Mouse (Mus musculus) heart, embryonic 11.5 days (tissue): ENCODE measurements around the gene 1700024P04Rik. TPM values are rescaled to one million over a fixed set of nuclear protein-coding genes. Genes with fewer than 3 reads are reported as not detected.

Experiments used
- ATAC-seq: fragments of 200-750 bp; cut with Nextera tagmentation; replicated peaks from 2 replicates; pipeline ENCODE4 v1.8.0; 2017; ENCODE audit warnings: moderate library complexity; ENCODE audit not compliant: insufficient number of reproducible peaks, low FRiP score, low TSS enrichment
- H3K27ac ChIP-seq: fragments of 300-500 bp; sonication (generic); 2 replicates; pipeline ENCODE4 v1.5.1; 2014; ENCODE audit warnings: mild to moderate bottlenecking, low read depth, low read length
- H3K27me3 ChIP-seq: fragments of 300-500 bp; sonication (generic); 2 replicates; pipeline ENCODE4 v1.6.1; 2014; ENCODE audit warnings: mild to moderate bottlenecking, low read length, mixed read lengths; ENCODE audit not compliant: control insufficient read depth, insufficient read depth
- H3K36me3 ChIP-seq: fragments of 300-500 bp; sonication (generic); 2 replicates; pipeline ENCODE4 v1.6.1; 2014; ENCODE audit warnings: mild to moderate bottlenecking, low read length, moderate library complexity, mixed read lengths; ENCODE audit not compliant: control insufficient read depth, insufficient read depth
- H3K4me1 ChIP-seq: fragments of 300-500 bp; sonication (generic); 2 replicates; pipeline ENCODE4 v1.6.1; 2014; ENCODE audit warnings: low read length; ENCODE audit not compliant: control insufficient read depth, insufficient read depth
- H3K4me2 ChIP-seq: fragments of 300-500 bp; sonication (generic); 2 replicates; pipeline ENCODE4 v1.6.1; 2014; ENCODE audit warnings: mild to moderate bottlenecking, moderate library complexity
- H3K4me3 ChIP-seq: fragments of 300-500 bp; sonication (generic); 2 replicates; pipeline ENCODE4 v1.5.1; 2014; ENCODE audit warnings: low read depth, low read length
- H3K9ac ChIP-seq: fragments of 300-500 bp; sonication (generic); 2 replicates; pipeline ENCODE4 v1.6.1; 2014; ENCODE audit warnings: mild to moderate bottlenecking, low read depth, low read length, moderate library complexity
- H3K9me3 ChIP-seq: fragments of 300-500 bp; sonication (generic); replicated peaks from 2 replicates; pipeline ENCODE4 v1.6.1; 2016; ENCODE audit warnings: low read length; ENCODE audit not compliant: control insufficient read depth
- WGBS: fragments of 180-500 bp; shearing (Covaris S2); extraction: QIAGEN DNeasy Blood & Tissue Kit; methylation state at CpG from one replicate; pipeline ENCODE4 v1.1.7; 2014; ENCODE audit not compliant: insufficient replicate concordance; 5-methylcytosine and 5-hydroxymethylcytosine counted together
- polyA plus RNA-seq: library from polyadenylated mRNA; unstranded; fragments of >200 nt; fragmentation: Nextera tagmentation; extraction: Ambion mirVana; gene quantifications from 2 replicates; pipeline ENCODE4 v1.2.1, GENCODE M21; 2014

Gene 1700024P04Rik
- polyA plus RNA-seq, result not detected in 2 replicates

GRCm38 (mm10) chr13:98984465-98984864 is at the start of gene 1700024P04Rik:
Gene 1700024P04Rik (minus strand): TSS chr13:98984565.
- no peak for ATAC-seq
- H3K27ac ChIP-seq, result no peak within 1 kb of the TSS
- H3K9me3 ChIP-seq, result no peaks in the 10 kb centered on the region
- no peak within 1 kb of the TSS for H3K4me3 ChIP-seq
- no peak within 1 kb of the TSS for H3K4me2 ChIP-seq
- H3K4me1 ChIP-seq, result no peaks in the 10 kb centered on the region
- H3K36me3 ChIP-seq, result no peaks in the 10 kb centered on the region
- no peaks in the 10 kb centered on the region for H3K27me3 ChIP-seq
- 63% methylated on average over 2 of the region's 2 CpGs for WGBS
- no peak within 1 kb of the TSS for H3K9ac ChIP-seq

GRCm38 (mm10) chr13:99031223-99032216 is 47.2 kb upstream of the 1700024P04Rik start:
- Histone ChIP-seq H3K36me3 (no peaks in the 10 kb centered on the region), H3K27me3 (no peaks in the 10 kb centered on the region), H3K4me3 (no peak overlapping the region), H3K4me2 (no peak overlapping the region), H3K4me1 (no peaks in the 10 kb centered on the region), H3K27ac (no peak overlapping the region), H3K9ac (no peak overlapping the region), H3K9me3 (no peaks in the 10 kb centered on the region)
- no peak for ATAC-seq
- 73% methylated on average over 11 of the region's 11 CpGs for WGBS

- no peak for ATAC-seq
- no peak overlapping the region for H3K27ac ChIP-seq
- H3K9ac ChIP-seq, result no peak overlapping the region
- no peak overlapping the region for H3K4me2 ChIP-seq
- no peak overlapping the region for H3K4me3 ChIP-seq
- H3K27me3 ChIP-seq, result no peaks in the 10 kb centered on the region
- no peaks in the 10 kb centered on the region for H3K4me1 ChIP-seq
- no peaks in the 10 kb centered on the region for H3K36me3 ChIP-seq
- WGBS, result 75% methylated on average over 15 of the region's 15 CpGs
- H3K9me3 ChIP-seq, result no peaks in the 10 kb centered on the region
Measured at GRCm38 (mm10) chr13:99030579-99031200, 46.3 kb upstream of the 1700024P04Rik start.

- no peak overlapping the region for H3K4me2 ChIP-seq
- no peaks in the 10 kb centered on the region for H3K27me3 ChIP-seq
- no peak for ATAC-seq
- H3K27ac ChIP-seq, result no peak overlapping the region
- no peaks in the 10 kb centered on the region for H3K4me1 ChIP-seq
- H3K36me3 ChIP-seq, result no peaks in the 10 kb centered on the region
- H3K9ac ChIP-seq, result no peak overlapping the region
- H3K9me3 ChIP-seq, result no peaks in the 10 kb centered on the region
- H3K4me3 ChIP-seq, result no peak overlapping the region
- WGBS, result 71% methylated on average over 5 of the region's 5 CpGs
Measured at GRCm38 (mm10) chr13:99025268-99025667, 40.9 kb upstream of the 1700024P04Rik start.

GRCm38 (mm10) chr13:99022036-99022435 is 37.7 kb upstream of the 1700024P04Rik start:
- Histone ChIP-seq H3K27ac (no peak overlapping the region), H3K9me3 (no peaks in the 10 kb centered on the region), H3K4me2 (no peak overlapping the region), H3K27me3 (no peaks in the 10 kb centered on the region), H3K9ac (no peak overlapping the region), H3K36me3 (no peaks in the 10 kb centered on the region), H3K4me3 (no peak overlapping the region), H3K4me1 (peaks cover 7% of the 10 kb centered on the region; the same call in 1 of the 2 replicates)
- WGBS, result 75% methylated on average over 7 of the region's 7 CpGs
- no peak for ATAC-seq

DNA sequence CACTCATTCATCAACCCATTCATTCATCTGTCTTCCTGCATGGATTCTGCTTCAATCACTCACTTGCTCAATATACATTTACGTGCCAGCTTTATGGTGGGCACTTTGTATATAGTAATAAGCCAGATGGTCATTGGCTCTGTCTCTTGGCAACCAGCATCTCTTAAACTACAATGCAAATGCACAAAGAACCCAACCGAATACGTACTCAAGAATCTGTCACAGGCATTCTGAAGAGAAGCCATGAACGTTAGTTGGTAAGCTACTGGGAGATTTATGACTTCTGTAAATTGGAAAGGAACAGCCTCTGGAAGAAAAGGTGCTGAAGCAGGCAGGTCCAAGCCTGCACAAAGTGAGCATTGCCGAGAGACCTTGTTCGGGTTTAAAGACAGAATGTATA is 36.8 kb upstream of the 1700024P04Rik start:
- H3K36me3 ChIP-seq, result no peaks in the 10 kb centered on the region
- 90% methylated on average over 6 of the region's 6 CpGs for WGBS
- peaks cover 7% of the 10 kb centered on the region; the same call in 1 of the 2 replicates for H3K4me1 ChIP-seq
- H3K27ac ChIP-seq, result no peak overlapping the region
- ATAC-seq, result no peak
- H3K27me3 ChIP-seq, result no peaks in the 10 kb centered on the region
- no peak overlapping the region for H3K9ac ChIP-seq
- H3K4me2 ChIP-seq, result no peak overlapping the region
- no peaks in the 10 kb centered on the region for H3K9me3 ChIP-seq
- no peak overlapping the region for H3K4me3 ChIP-seq

- no peaks in the 10 kb centered on the region for H3K27me3 ChIP-seq
- H3K27ac ChIP-seq, result peak overlapping the region; percentile 86
- H3K9me3 ChIP-seq, result no peaks in the 10 kb centered on the region
- 63% methylated on average over 11 of the region's 11 CpGs for WGBS
- H3K4me3 ChIP-seq, result no peak overlapping the region
- H3K4me2 ChIP-seq, result peak overlapping the region; percentile 29; the same call in 1 of the 2 replicates
- H3K9ac ChIP-seq, result 0 out of 2 replicates have a peak overlapping the region, but pooled peaks have one; percentile 3
- H3K4me1 ChIP-seq, result peaks cover 7% of the 10 kb centered on the region; the same call in 1 of the 2 replicates
- ATAC-seq, result peak; percentile 74; the same call in 1 of the 2 replicates
- no peaks in the 10 kb centered on the region for H3K36me3 ChIP-seq
Measured at GRCm38 (mm10) chr13:99019831-99020669, 35.7 kb upstream of the 1700024P04Rik start.
